Mouse (Mus musculus): ENCODE data around the gene Samd14.

GRCm38 (mm10) chr11:95070140-95071107 is 60.7 kb downstream of the Samd14 start:
- TF ChIP-seq POLR2A (IDR thresholded peaks at IDR 0.05; ENCODE audit: insufficient read length, low read depth) (no peak), TCF12 (IDR thresholded peaks at IDR 0.05; ENCODE audit: insufficient read depth, poor library complexity, severe bottlenecking) (no peak), E2F4 (IDR thresholded peaks at IDR 0.05; ENCODE audit: insufficient read depth) (no peak), MAX (IDR thresholded peaks at IDR 0.05; ENCODE audit: low read depth) (no peak), POLR2AphosphoS2 (IDR thresholded peaks at IDR 0.05; ENCODE audit: insufficient read length, low read depth) (no peak), MYOG (IDR thresholded peaks at IDR 0.05; ENCODE audit: control insufficient read depth in 1 of 3, insufficient read depth in 1 of 3, insufficient read length in 2 of 3, low read depth in 2 of 3) (no peak), TCF3 (IDR thresholded peaks at IDR 0.05; ENCODE audit: insufficient read length, low read depth) (no peak), CEBPB (IDR thresholded peaks at IDR 0.05; ENCODE audit: insufficient read depth, poor library complexity, severe bottlenecking) (no peak), USF1 (IDR thresholded peaks at IDR 0.05; ENCODE audit: low read depth) (no peak), MYOD1 (IDR thresholded peaks at IDR 0.05; ENCODE audit: control insufficient read depth in 1 of 3, insufficient read length in 2 of 3, low read depth in 2 of 3) (no peak), REST (IDR thresholded peaks at IDR 0.05; ENCODE audit: insufficient read depth, insufficient read length) (no peak)

Data from myocyte (in vitro differentiated cells).